Mouse (Mus musculus) olfactory bulb, adult 2 months (tissue): Measurements from ENCODE around the gene Elavl3.

ENCODE experiments used
- CTCF ChIP-seq: fragments of 200-500 bp; IDR thresholded peaks from 2 replicates; pipeline ENCODE4 v1.5.1; 2012; ENCODE audit warnings: low read depth, mild to moderate bottlenecking, low read length, moderate library complexity; ENCODE audit not compliant: insufficient read depth
- POLR2A ChIP-seq: fragments of 200-500 bp; IDR thresholded peaks from 2 replicates; pipeline ENCODE4 v1.6.1; 2012; ENCODE audit warnings: mild to moderate bottlenecking, low read depth, low read length, moderate library complexity; ENCODE audit not compliant: insufficient read depth

DNA sequence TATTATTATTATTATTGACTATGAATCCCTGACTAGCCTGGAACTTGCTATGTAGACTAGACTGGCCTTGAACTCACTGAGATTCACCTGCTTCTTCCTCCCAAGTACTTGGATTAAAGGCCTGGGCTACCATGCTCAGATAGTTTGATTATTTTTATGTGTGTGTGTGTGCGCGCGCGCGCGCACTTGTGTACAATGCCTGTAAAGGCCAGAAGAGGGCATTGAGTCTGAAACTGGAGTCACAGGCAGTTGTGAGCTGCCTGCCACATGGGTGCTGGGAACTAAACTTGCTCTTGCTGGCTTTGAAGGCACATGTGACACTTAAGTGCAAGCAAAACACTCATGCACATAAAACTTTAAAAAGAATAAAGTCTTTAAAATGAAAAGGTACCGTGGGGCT lies 37.5 kb upstream of the Elavl3 start:
- TF ChIP-seq CTCF (no peak), POLR2A (no peak)
